Mouse (Mus musculus): ENCODE data around the gene Vcp.
"Not testable (repeated sequence)": the region's sequence is repeated elsewhere in the genome, so short reads cannot be mapped to it uniquely, and the experiment has no call there.

Vcp gene

GRCm38 (mm10) chr4:43029121-43029520 is 28.8 kb upstream of the Vcp start:
- DNase-seq, result no peak

GRCm38 (mm10) chr4:43025084-43025960 is 25.0 kb upstream of the Vcp start, which contains the start of gene Pigo:
TSS of gene Pigo (minus strand) at chr4:43025819.
- DNase-seq, result peak; percentile 97

GRCm38 (mm10) chr4:43024673-43025072 is 24.4 kb upstream of the Vcp start:
- DNase-seq, result no peak

GRCm38 (mm10) chr4:43021341-43021740 is 21.0 kb upstream of the Vcp start:
- no peak for DNase-seq

GRCm38 (mm10) chr4:43020876-43021275 is 20.6 kb upstream of the Vcp start:
- DNase-seq, result no peak

DNA sequence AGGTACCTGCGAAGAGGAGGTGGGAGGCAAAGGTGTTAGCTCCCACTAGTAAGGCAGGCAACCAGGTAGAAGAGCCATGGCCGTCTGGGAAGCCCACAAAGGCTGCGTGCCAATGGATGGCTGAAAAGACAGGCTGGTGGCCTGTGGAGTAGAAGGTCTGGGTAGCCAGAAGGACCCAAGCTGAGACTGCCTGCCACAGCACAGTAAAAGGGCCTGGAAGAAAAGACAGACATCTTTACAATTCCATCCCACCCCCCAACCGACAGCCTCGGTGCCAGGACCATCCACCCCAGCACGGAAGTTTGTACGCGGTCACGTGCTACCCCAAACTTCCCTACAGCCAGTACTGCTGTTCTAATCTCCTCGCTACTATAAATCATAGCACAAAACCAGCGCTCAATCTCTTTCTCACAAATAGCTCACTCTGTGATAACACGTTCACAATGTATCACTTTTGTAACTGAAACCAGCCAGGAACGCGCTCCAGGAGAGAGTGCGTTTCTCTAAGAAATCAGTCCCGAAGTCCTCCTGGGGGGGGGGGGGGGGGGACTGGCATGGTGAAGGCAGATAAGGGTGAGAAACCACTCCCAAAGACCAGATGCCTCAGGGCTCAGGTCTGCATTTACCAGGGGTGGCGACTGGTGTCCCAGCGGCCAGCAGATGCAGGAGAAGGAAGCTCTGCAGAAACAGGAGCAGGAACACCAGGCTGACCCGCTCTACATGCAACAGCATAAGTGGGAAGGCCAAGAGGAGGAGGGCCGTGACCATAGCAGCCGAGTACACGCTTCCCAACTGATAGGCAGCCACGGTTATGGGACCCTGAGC is 19.5 kb upstream of the Vcp start:
- no peak for DNase-seq

- no peak for DNase-seq
These were observed 18.9 kb upstream of the Vcp start for GRCm38 (mm10) chr4:43019176-43019575.

DNA sequence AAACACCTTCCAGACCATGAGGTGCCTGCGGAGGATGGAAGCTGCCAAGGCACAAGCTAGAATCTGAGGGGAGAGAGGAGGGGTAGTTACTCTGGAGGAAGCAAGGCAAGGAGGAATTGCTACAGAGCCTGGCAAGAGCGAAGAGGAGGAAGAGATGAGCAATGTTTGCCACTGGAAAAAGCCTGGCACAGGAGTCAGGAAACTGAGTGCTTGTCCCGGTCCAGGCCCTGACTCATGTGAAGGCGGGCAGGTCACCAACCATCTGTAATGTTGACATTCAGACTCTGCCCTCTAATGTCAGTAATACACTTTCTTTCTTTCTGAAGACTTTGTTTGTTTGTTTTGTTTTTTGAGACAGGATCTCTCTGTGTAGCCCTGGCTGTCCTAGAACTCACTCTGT is 17.8 kb upstream of the Vcp start:
- DNase-seq, result no peak

- DNase-seq, result no peak
These were observed 11.8 kb upstream of the Vcp start for GRCm38 (mm10) chr4:43012091-43012490.

GRCm38 (mm10) chr4:43010161-43011038 is 10.1 kb upstream of the Vcp start, which contains the start of gene Fancg:
TSS of gene Fancg (minus strand) at chr4:43010506.
- DNase-seq, result peak; percentile 79

GRCm38 (mm10) chr4:43005765-43006164 is 5.5 kb upstream of the Vcp start:
- no peak for DNase-seq

- no peak for DNase-seq
These were observed 4.6 kb upstream of the Vcp start for GRCm38 (mm10) chr4:43004951-43005350.

- DNase-seq, result no peak
These were observed 2.6 kb upstream of the Vcp start for GRCm38 (mm10) chr4:43002756-43003439.

DNA sequence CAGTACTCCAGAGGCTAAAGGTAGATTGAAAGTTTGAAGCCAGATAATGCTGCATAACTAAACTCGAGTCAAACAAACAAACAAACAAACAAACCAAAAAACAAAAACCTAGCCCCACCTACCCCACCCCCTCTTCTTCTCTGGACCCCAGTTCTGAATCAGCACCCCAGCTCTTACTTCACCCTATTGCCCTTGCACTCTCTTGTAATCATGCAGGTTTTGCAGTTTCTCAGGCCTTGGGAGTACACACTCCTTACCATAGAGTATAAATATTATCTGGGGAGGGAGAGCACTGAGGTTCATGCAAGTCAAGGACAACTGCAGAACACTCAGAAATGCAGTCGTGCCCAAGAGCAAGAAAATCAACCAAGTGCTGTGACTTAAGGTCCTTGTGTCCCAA is 965 bp upstream of the Vcp start:
- DNase-seq, result no peak

GRCm38 (mm10) chr4:42999451-43000140 is 711 bp downstream of the Vcp start:
- peak; percentile 81 for DNase-seq

GRCm38 (mm10) chr4:42998022-42998421 is 2.3 kb downstream of the Vcp start:
- DNase-seq, result no peak

DNA sequence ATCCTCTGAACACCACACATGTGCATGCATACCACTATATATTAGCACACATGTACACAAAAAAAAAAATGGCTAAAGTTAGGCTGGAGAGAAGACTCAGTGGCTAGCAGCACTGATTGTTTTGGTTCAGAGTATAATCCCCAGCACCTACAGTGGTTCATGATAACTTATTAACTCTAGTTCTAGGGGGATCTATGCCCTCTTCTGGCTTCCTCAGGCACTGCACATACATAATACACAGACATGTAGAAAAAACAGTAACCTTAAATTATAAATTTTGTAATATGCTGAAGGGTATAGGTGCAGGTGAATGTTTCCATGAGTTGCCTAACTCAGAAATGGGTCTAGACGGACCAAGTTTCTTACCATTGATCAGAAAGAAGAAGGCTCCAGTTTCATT is 12.0 kb downstream of the Vcp start:
- no peak for DNase-seq

- not testable (repeated sequence) for DNase-seq
These were observed 19.8 kb downstream of the Vcp start for GRCm38 (mm10) chr4:42980467-42980866.

GRCm38 (mm10) chr4:42978062-42978461 is 22.2 kb downstream of the Vcp start:
- no peak for DNase-seq

GRCm38 (mm10) chr4:42973868-42974267 is 26.4 kb downstream of the Vcp start:
- DNase-seq, result no peak

GRCm38 (mm10) chr4:42972952-42973351 is 27.4 kb downstream of the Vcp start:
- no peak for DNase-seq

GRCm38 (mm10) chr4:42969304-42969703 is 31.0 kb downstream of the Vcp start, which contains the start of gene 1700022I11Rik:
TSS of gene 1700022I11Rik (plus strand) at chr4:42969604.
- no peak for DNase-seq
